Mouse (Mus musculus): ENCODE data around the gene Afg3l1.

DNA sequence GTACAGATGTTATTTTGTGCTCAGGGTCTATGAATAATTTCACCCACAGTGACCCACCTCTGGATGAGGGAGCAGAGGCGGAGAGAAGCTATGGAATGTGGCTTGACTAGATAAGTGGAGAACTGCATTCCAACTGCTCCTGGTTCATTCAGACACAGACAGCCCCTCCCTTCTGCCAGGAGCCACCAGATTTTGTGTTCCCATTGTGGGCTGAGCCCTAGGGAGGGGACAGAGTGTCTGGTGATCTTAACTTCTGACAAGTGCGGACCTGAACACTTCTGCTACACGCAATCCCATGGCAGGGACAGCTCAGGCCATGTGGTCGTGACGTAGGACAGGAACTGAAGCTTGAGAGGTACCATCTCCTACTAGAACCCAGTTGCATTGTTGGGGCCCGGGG, 30.9 kb upstream of the Afg3l1 start:
- TF ChIP-seq POLR2A (IDR thresholded peaks at IDR 0.05; ENCODE audit: borderline replicate concordance, extremely low read depth, low read depth, low read length) (no peak), CTCF (IDR thresholded peaks at IDR 0.05; ENCODE audit: insufficient read depth, low read length) (no peak)

Measured in lung, adult 2 months (tissue).